Mouse (Mus musculus) heart, embryonic 13.5 days (tissue): ENCODE measurements around the gene Col4a4. TPM values are rescaled to one million over a fixed set of nuclear protein-coding genes. Genes with fewer than 3 reads are reported as not detected.

Experiments used
- ATAC-seq: fragments of 200-750 bp; cut with Nextera tagmentation; 2 replicates; pipeline ENCODE4 v1.8.0; 2017; ENCODE audit warnings: moderate TSS enrichment; ENCODE audit not compliant: insufficient number of reproducible peaks, low FRiP score, low TSS enrichment; ENCODE audit errors: extremely low read depth
- H3K27ac ChIP-seq: fragments of 300-500 bp; sonication (generic); replicated peaks from 2 replicates; pipeline ENCODE4 v1.5.1; 2015; ENCODE audit warnings: moderate library complexity, mild to moderate bottlenecking, inconsistent platforms
- H3K27me3 ChIP-seq: fragments of 300-500 bp; sonication (generic); replicated peaks from 2 replicates; pipeline ENCODE4 v1.6.1; 2015; ENCODE audit warnings: mild to moderate bottlenecking, inconsistent platforms
- H3K36me3 ChIP-seq: fragments of 300-500 bp; sonication (generic); 2 replicates; pipeline ENCODE4 v1.6.1; 2015; ENCODE audit warnings: mild to moderate bottlenecking, inconsistent platforms
- H3K4me1 ChIP-seq: fragments of 300-500 bp; sonication (generic); 2 replicates; pipeline ENCODE4 v1.6.1; 2015; ENCODE audit warnings: inconsistent platforms
- H3K4me2 ChIP-seq: fragments of 300-500 bp; sonication (generic); 2 replicates; pipeline ENCODE4 v1.6.1; 2015; ENCODE audit warnings: inconsistent platforms, mild to moderate bottlenecking, moderate library complexity
- H3K4me3 ChIP-seq: fragments of 300-500 bp; sonication (generic); 2 replicates; pipeline ENCODE4 v1.5.1; 2015; ENCODE audit warnings: moderate library complexity, mild to moderate bottlenecking, inconsistent platforms
- H3K9ac ChIP-seq: fragments of 300-500 bp; sonication (generic); 2 replicates; pipeline ENCODE4 v1.6.1; 2015; ENCODE audit warnings: inconsistent platforms, mild to moderate bottlenecking, moderate library complexity
- H3K9me3 ChIP-seq: fragments of 300-500 bp; sonication (generic); 2 replicates; pipeline ENCODE4 v1.6.1; 2016; ENCODE audit warnings: inconsistent platforms
- WGBS: fragments of 180-500 bp; shearing (Covaris S2); methylation state at CpG from one replicate; pipeline ENCODE4 v1.1.7; 2015; ENCODE audit warnings: mixed read lengths; 5-methylcytosine and 5-hydroxymethylcytosine counted together
- polyA plus RNA-seq: library from polyadenylated mRNA; unstranded; fragments of >200 nt; fragmentation: Nextera tagmentation; extraction: Ambion mirVana; gene quantifications from 2 replicates; pipeline ENCODE4 v1.2.1, GENCODE M21; 2015

The Col4a4 gene
- polyA plus RNA-seq, 1 experiment from 2014 or later = 0.55 TPM

GRCm38 (mm10) chr1:82446049-82446448 lies 140.6 kb downstream of the Col4a4 start:
- H3K9me3 ChIP-seq = no peaks in the 10 kb centered on the region
- no peak overlapping the region for H3K4me3 ChIP-seq
- no peaks in the 10 kb centered on the region for H3K36me3 ChIP-seq
- WGBS = 92% methylated on average over 7 of the region's 7 CpGs
- no peak overlapping the region for H3K9ac ChIP-seq
- H3K27me3 ChIP-seq = no peaks in the 10 kb centered on the region
- H3K4me2 ChIP-seq = no peak overlapping the region
- no peak for ATAC-seq
- peaks cover 7% of the 10 kb centered on the region for H3K4me1 ChIP-seq
- H3K27ac ChIP-seq = no peak overlapping the region

GRCm38 (mm10) chr1:82443517-82443916 lies 143.1 kb downstream of the Col4a4 start:
- Histone ChIP-seq H3K9ac (no peak overlapping the region), H3K27me3 (no peaks in the 10 kb centered on the region), H3K36me3 (no peaks in the 10 kb centered on the region), H3K27ac (no peak overlapping the region), H3K9me3 (no peaks in the 10 kb centered on the region), H3K4me1 (peaks cover 7% of the 10 kb centered on the region; the same call in 1 of the 2 replicates), H3K4me2 (no peak overlapping the region), H3K4me3 (no peak overlapping the region)
- no peak for ATAC-seq
- WGBS = 72% methylated on average over 4 of the region's 4 CpGs

GRCm38 (mm10) chr1:82440123-82440522 lies 146.5 kb downstream of the Col4a4 start:
- Histone ChIP-seq H3K4me2 (no peak overlapping the region), H3K27ac (no peak overlapping the region), H3K27me3 (no peaks in the 10 kb centered on the region), H3K9me3 (no peaks in the 10 kb centered on the region), H3K4me3 (no peak overlapping the region), H3K4me1 (peaks cover 7% of the 10 kb centered on the region; the same call in 1 of the 2 replicates), H3K36me3 (no peaks in the 10 kb centered on the region), H3K9ac (no peak overlapping the region)
- ATAC-seq = no peak
- WGBS = 48% methylated on average over 1 of the region's 1 CpGs

- H3K9me3 ChIP-seq = no peaks in the 10 kb centered on the region
- H3K27me3 ChIP-seq = no peaks in the 10 kb centered on the region
- peaks cover 13% of the 10 kb centered on the region for H3K4me1 ChIP-seq
- 85% methylated on average over 3 of the region's 3 CpGs for whole genome bisulfite sequencing
- no peak for ATAC-seq
- H3K4me3 ChIP-seq = no peak overlapping the region
- H3K27ac ChIP-seq = no peak overlapping the region
- no peak overlapping the region for H3K9ac ChIP-seq
- H3K36me3 ChIP-seq = no peaks in the 10 kb centered on the region
- H3K4me2 ChIP-seq = no peak overlapping the region
Measured at GRCm38 (mm10) chr1:82437273-82437672, 149.4 kb downstream of the Col4a4 start.

GRCm38 (mm10) chr1:82433649-82434005 lies 153.0 kb downstream of the Col4a4 start:
- Histone ChIP-seq H3K27me3 (no peaks in the 10 kb centered on the region), H3K36me3 (no peaks in the 10 kb centered on the region), H3K4me3 (no peak overlapping the region), H3K9ac (no peak overlapping the region), H3K4me2 (no peak overlapping the region), H3K4me1 (peaks cover 21% of the 10 kb centered on the region), H3K9me3 (no peaks in the 10 kb centered on the region), H3K27ac (no peak overlapping the region)
- no peak for ATAC-seq
- WGBS = 69% methylated on average over 5 of the region's 5 CpGs

GRCm38 (mm10) chr1:82432919-82433648 lies 153.6 kb downstream of the Col4a4 start:
- Histone ChIP-seq H3K27ac (no peak overlapping the region), H3K27me3 (no peaks in the 10 kb centered on the region), H3K9me3 (no peaks in the 10 kb centered on the region), H3K9ac (no peak overlapping the region), H3K4me2 (no peak overlapping the region), H3K4me1 (peaks cover 26% of the 10 kb centered on the region), H3K4me3 (no peak overlapping the region), H3K36me3 (no peaks in the 10 kb centered on the region)
- WGBS = 55% methylated on average over 15 of the region's 15 CpGs
- no peak for ATAC-seq

- Histone ChIP-seq H3K9me3 (no peaks in the 10 kb centered on the region), H3K4me2 (no peak overlapping the region), H3K9ac (no peak overlapping the region), H3K36me3 (no peaks in the 10 kb centered on the region), H3K4me1 (peaks cover 26% of the 10 kb centered on the region), H3K4me3 (no peak overlapping the region), H3K27me3 (no peaks in the 10 kb centered on the region), H3K27ac (peak overlapping the region; percentile 30)
- no peak for ATAC-seq
- 16% methylated on average over 1 of the region's 1 CpGs for WGBS
Measured at GRCm38 (mm10) chr1:82429061-82429460, 157.6 kb downstream of the Col4a4 start.

- WGBS = 91% methylated on average over 5 of the region's 5 CpGs
- Histone ChIP-seq H3K27me3 (no peaks in the 10 kb centered on the region), H3K4me3 (no peak overlapping the region), H3K9me3 (no peaks in the 10 kb centered on the region), H3K36me3 (no peaks in the 10 kb centered on the region), H3K9ac (no peak overlapping the region), H3K4me1 (peaks cover 20% of the 10 kb centered on the region), H3K4me2 (no peak overlapping the region), H3K27ac (no peak overlapping the region)
- ATAC-seq = no peak
Measured at GRCm38 (mm10) chr1:82427729-82428128, 158.9 kb downstream of the Col4a4 start.

- H3K4me2 ChIP-seq = no peak overlapping the region
- peaks cover 21% of the 10 kb centered on the region for H3K4me1 ChIP-seq
- no peak for ATAC-seq
- H3K9ac ChIP-seq = no peak overlapping the region
- no peak overlapping the region for H3K27ac ChIP-seq
- no peaks in the 10 kb centered on the region for H3K36me3 ChIP-seq
- no peak overlapping the region for H3K4me3 ChIP-seq
- no peaks in the 10 kb centered on the region for H3K9me3 ChIP-seq
- H3K27me3 ChIP-seq = no peaks in the 10 kb centered on the region
- 83% methylated on average over 4 of the region's 4 CpGs for WGBS
Measured at GRCm38 (mm10) chr1:82415641-82416040, 171.0 kb downstream of the Col4a4 start.

GRCm38 (mm10) chr1:82414434-82415045 lies 172.1 kb downstream of the Col4a4 start:
- WGBS = 88% methylated on average over 3 of the region's 3 CpGs
- Histone ChIP-seq H3K27ac (no peak overlapping the region), H3K9ac (no peak overlapping the region), H3K27me3 (no peaks in the 10 kb centered on the region), H3K4me3 (no peak overlapping the region), H3K4me1 (peaks cover 21% of the 10 kb centered on the region), H3K4me2 (no peak overlapping the region), H3K36me3 (no peaks in the 10 kb centered on the region), H3K9me3 (no peaks in the 10 kb centered on the region)
- no peak for ATAC-seq

- ATAC-seq = no peak
- no peaks in the 10 kb centered on the region for H3K9me3 ChIP-seq
- no peaks in the 10 kb centered on the region for H3K27me3 ChIP-seq
- peak overlapping the region; percentile 37; the same call in 1 of the 2 replicates for H3K27ac ChIP-seq
- H3K36me3 ChIP-seq = no peaks in the 10 kb centered on the region
- WGBS = 19% methylated on average over 4 of the region's 4 CpGs
- H3K4me3 ChIP-seq = no peak overlapping the region
- H3K9ac ChIP-seq = peak overlapping the region; percentile 45; the same call in 1 of the 2 replicates
- H3K4me1 ChIP-seq = peaks cover 21% of the 10 kb centered on the region
- H3K4me2 ChIP-seq = no peak overlapping the region
Measured at GRCm38 (mm10) chr1:82412085-82412484, 174.6 kb downstream of the Col4a4 start.

- H3K27me3 ChIP-seq = no peaks in the 10 kb centered on the region
- peak overlapping the region; percentile 37; the same call in 1 of the 2 replicates for H3K27ac ChIP-seq
- ATAC-seq = no peak
- no peaks in the 10 kb centered on the region for H3K36me3 ChIP-seq
- H3K4me1 ChIP-seq = peaks cover 21% of the 10 kb centered on the region
- no peak overlapping the region for H3K9ac ChIP-seq
- no peak overlapping the region for H3K4me3 ChIP-seq
- H3K9me3 ChIP-seq = no peaks in the 10 kb centered on the region
- no peak overlapping the region for H3K4me2 ChIP-seq
- WGBS = 86% methylated on average over 5 of the region's 5 CpGs
Measured at GRCm38 (mm10) chr1:82411521-82411920, 175.1 kb downstream of the Col4a4 start.
